Comparison of ENCODE assay signal across 17 mouse cellular contexts in genomic region chr14:75902013-75902412, GRCm38 (mm10). TPM values are rescaled to one million over a fixed set of nuclear protein-coding genes. Genes with fewer than 3 reads are reported as not detected.
A peak's percentile ranks its signal among the peaks of the same experiment; 100 is the strongest.
DNase-seq lines count a peak whose midpoint lies in the region; ATAC-seq and TF ChIP-seq lines count a peak whose summit lies in the region.
"Had no signal": no experiment of that assay in that cellular context is flagged by ENCODE, and none has a peak within 500 bp of the region (broad histone marks: within the 10 kb centered on the region; RNA-seq: fewer than 3 reads in every experiment).

No protein-coding gene starts in this region.

- TF ChIP-seq POLR2A in embryonic fibroblast, embryonic 13.5 days (IDR thresholded peaks at IDR 0.05; ENCODE audit: low read depth, low read length) = no peak

- H3K4me1 ChIP-seq in embryonic facial prominence, embryonic 11.5 days (ENCODE audit: control insufficient read depth, insufficient read depth, low read length) = no peaks in the 10 kb centered on the region
- H3K4me1 ChIP-seq in embryonic facial prominence, embryonic 10.5 days = peaks cover 20% of the 10 kb centered on the region
- H3K4me1 ChIP-seq in kidney, embryonic 16.5 days (ENCODE audit: insufficient read depth, low read length) = peaks cover 10% of the 10 kb centered on the region; the same call in 1 of the 2 replicates
- H3K4me1 ChIP-seq in embryonic fibroblast, embryonic 13.5 days (ENCODE audit: control insufficient read depth, insufficient read depth, low read length) = peaks cover 6% of the 10 kb centered on the region
- H3K4me1 ChIP-seq in midbrain, embryonic 15.5 days = peaks cover 17% of the 10 kb centered on the region

- peak; percentile 25 for DNase-seq in embryonic facial prominence, embryonic 11.5 days (ENCODE audit: low spot score)
- DNase-seq in embryonic facial prominence, embryonic 10.5 days (ENCODE audit: low spot score) = no peak
- DNase-seq in kidney, adult 9 months = no peak
- DNase-seq in urinary bladder, adult 2 months (ENCODE audit: low spot score) = no peak
- no peak for DNase-seq in testis, postnatal 14 days (ENCODE audit: low spot score)
- DNase-seq: cerebellum, adult 11 months; cerebellum, postnatal 25 days; gastrocnemius, postnatal 10 days; kidney, postnatal 25 days; layer of hippocampus, postnatal 36 days; left cerebral cortex, postnatal 4 days; lung, postnatal 14 days had no signal

- H3K4me2 ChIP-seq in embryonic facial prominence, embryonic 11.5 days (ENCODE audit: low read depth, low read length) = no peak overlapping the region
- H3K4me2 ChIP-seq in kidney, embryonic 16.5 days (replicated peaks; ENCODE audit: low read depth, low read length) = no peak overlapping the region
- no peak overlapping the region for H3K4me2 ChIP-seq in midbrain, embryonic 15.5 days
- H3K4me2 ChIP-seq: neural tube, embryonic 13.5 days had no signal

- H3K27ac ChIP-seq in embryonic facial prominence, embryonic 11.5 days (replicated peaks; ENCODE audit: low read depth, low read length) = no peak overlapping the region
- no peak overlapping the region for H3K27ac ChIP-seq in embryonic facial prominence, embryonic 10.5 days (replicated peaks)
- H3K27ac ChIP-seq in kidney, embryonic 16.5 days (ENCODE audit: low read length) = peak overlapping the region; percentile 35; the same call in 1 of the 2 replicates
- peak overlapping the region; percentile 39; the same call in 1 of the 2 replicates for H3K27ac ChIP-seq in embryonic fibroblast, embryonic 13.5 days (ENCODE audit: insufficient read depth, low read length)
- H3K27ac ChIP-seq in midbrain, embryonic 15.5 days = peak overlapping the region; percentile 71
- H3K27ac ChIP-seq: neural tube, embryonic 13.5 days had no signal

- peaks cover 2% of the 10 kb centered on the region; the same call in 1 of the 2 replicates for H3K36me3 ChIP-seq in embryonic facial prominence, embryonic 11.5 days (replicated peaks; ENCODE audit: control insufficient read depth, insufficient read depth, low read depth, low read length)
- H3K36me3 ChIP-seq in embryonic facial prominence, embryonic 10.5 days (replicated peaks) = peaks cover 46% of the 10 kb centered on the region
- H3K36me3 ChIP-seq in kidney, embryonic 16.5 days (ENCODE audit: insufficient read depth, low read length) = peaks cover 17% of the 10 kb centered on the region
- H3K36me3 ChIP-seq in midbrain, embryonic 15.5 days (replicated peaks) = no peaks in the 10 kb centered on the region

- ATAC-seq in embryonic facial prominence, embryonic 11.5 days (replicated peaks; ENCODE audit: insufficient number of reproducible peaks, low FRiP score, low TSS enrichment, low read depth) = no peak
- no peak for ATAC-seq in kidney, embryonic 16.5 days (ENCODE audit: low FRiP score, low TSS enrichment)
- ATAC-seq in midbrain, embryonic 15.5 days (replicated peaks) = no peak
- ATAC-seq: forebrain, embryonic 16.5 days had no signal

- TF ChIP-seq CTCF in embryonic fibroblast, embryonic 13.5 days (IDR thresholded peaks at IDR 0.05; ENCODE audit: borderline replicate concordance, insufficient read depth, low read length) = no peak

- 82% methylated on average over 2 of the region's 2 CpGs for WGBS in embryonic facial prominence, embryonic 11.5 days
- WGBS in embryonic facial prominence, embryonic 10.5 days = 83% methylated on average over 2 of the region's 2 CpGs
- WGBS in kidney, embryonic 16.5 days = 55% methylated on average over 2 of the region's 2 CpGs
- WGBS in midbrain, embryonic 15.5 days = 69% methylated on average over 2 of the region's 2 CpGs

- H3K9ac ChIP-seq in embryonic facial prominence, embryonic 11.5 days (replicated peaks; ENCODE audit: low read length) = no peak overlapping the region
- no peak overlapping the region for H3K9ac ChIP-seq in kidney, embryonic 16.5 days (replicated peaks; ENCODE audit: low read length)
- H3K9ac ChIP-seq in midbrain, embryonic 15.5 days = no peak overlapping the region
- H3K9ac ChIP-seq: neural tube, embryonic 13.5 days had no signal

- no peaks in the 10 kb centered on the region for H3K27me3 ChIP-seq in embryonic facial prominence, embryonic 11.5 days (ENCODE audit: control insufficient read depth, insufficient read depth, low read length)
- H3K27me3 ChIP-seq in embryonic facial prominence, embryonic 10.5 days (replicated peaks; ENCODE audit: low read depth, poor library complexity, severe bottlenecking) = no peaks in the 10 kb centered on the region
- no peaks in the 10 kb centered on the region for H3K27me3 ChIP-seq in kidney, embryonic 16.5 days (ENCODE audit: insufficient read depth, low read length)
- H3K27me3 ChIP-seq in midbrain, embryonic 15.5 days (replicated peaks) = no peaks in the 10 kb centered on the region
- H3K27me3 ChIP-seq: neural tube, embryonic 13.5 days had no signal

- H3K9me3 ChIP-seq in embryonic facial prominence, embryonic 11.5 days (replicated peaks; ENCODE audit: control insufficient read depth, low read length) = no peaks in the 10 kb centered on the region
- H3K9me3 ChIP-seq in embryonic facial prominence, embryonic 10.5 days = no peaks in the 10 kb centered on the region
- H3K9me3 ChIP-seq in kidney, embryonic 16.5 days (ENCODE audit: low read length) = no peaks in the 10 kb centered on the region
- H3K9me3 ChIP-seq in midbrain, embryonic 15.5 days = no peaks in the 10 kb centered on the region
- H3K9me3 ChIP-seq: neural tube, embryonic 13.5 days had no signal

- H3K4me3 ChIP-seq in embryonic facial prominence, embryonic 11.5 days (ENCODE audit: low read depth, low read length) = no peak overlapping the region
- H3K4me3 ChIP-seq in embryonic facial prominence, embryonic 10.5 days = no peak overlapping the region
- H3K4me3 ChIP-seq in kidney, embryonic 16.5 days (ENCODE audit: low read length) = no peak overlapping the region
- no peak overlapping the region for H3K4me3 ChIP-seq in embryonic fibroblast, embryonic 13.5 days (ENCODE audit: insufficient read depth, low read length)
- H3K4me3 ChIP-seq in midbrain, embryonic 15.5 days = no peak overlapping the region
- H3K4me3 ChIP-seq: neural tube, embryonic 13.5 days had no signal

RNA-seq across cellular contexts. Expression of gene Kctd4, which starts 52.8 kb away (rescaled TPM):
- polyA plus RNA-seq in embryonic facial prominence, embryonic 11.5 days (2014; fragmentation: Nextera tagmentation; extraction: Ambion mirVana) = 0.34 and 0.38 TPM in 2 replicates
- polyA plus RNA-seq in embryonic facial prominence, embryonic 10.5 days (2016; fragmentation: Nextera tagmentation; extraction: Ambion mirVana) = 0.67 and 0.84 TPM in 2 replicates
- 0.27 and 0.41 TPM in 2 replicates for polyA plus RNA-seq in kidney, embryonic 16.5 days (2015; fragmentation: Nextera tagmentation; extraction: Ambion mirVana)
- 0.12 TPM in 1 of 2 replicates, not detected in the other for polyA plus RNA-seq in embryonic fibroblast, embryonic 13.5 days (2011; ENCODE audit: insufficient read length, low read depth, missing spikeins)
- 7.9 and 8.4 TPM in 2 replicates for polyA plus RNA-seq in midbrain, embryonic 15.5 days (2015; fragmentation: Nextera tagmentation; extraction: Ambion mirVana)
- not detected in 2 replicates for polyA plus RNA-seq in urinary bladder, adult 2 months (2012; rRNA removed)

RNA-seq across cellular contexts. Expression of gene Tpt1, which starts 57.1 kb away (rescaled TPM):
- polyA plus RNA-seq in embryonic facial prominence, embryonic 11.5 days (2014; fragmentation: Nextera tagmentation; extraction: Ambion mirVana) = 1,068 and 1,141 TPM in 2 replicates
- polyA plus RNA-seq in embryonic facial prominence, embryonic 10.5 days (2016; fragmentation: Nextera tagmentation; extraction: Ambion mirVana) = 832 and 862 TPM in 2 replicates
- polyA plus RNA-seq in kidney, embryonic 16.5 days (2015; fragmentation: Nextera tagmentation; extraction: Ambion mirVana) = 868 and 911 TPM in 2 replicates
- 3,843 and 4,417 TPM in 2 replicates for polyA plus RNA-seq in embryonic fibroblast, embryonic 13.5 days (2011; ENCODE audit: insufficient read length, low read depth, missing spikeins)
- 613 and 619 TPM in 2 replicates for polyA plus RNA-seq in midbrain, embryonic 15.5 days (2015; fragmentation: Nextera tagmentation; extraction: Ambion mirVana)
- 2,550 and 3,005 TPM in 2 replicates for polyA plus RNA-seq in urinary bladder, adult 2 months (2012; rRNA removed)

Comparison
In these comparisons a context has a peak if more than half of its experiments do, and no peak if none do; other contexts are left out.
1. H3K27ac ChIP-seq: peak in kidney, embryonic 16.5 days (single experiment), embryonic fibroblast, embryonic 13.5 days (single experiment) and midbrain, embryonic 15.5 days (single experiment); none in embryonic facial prominence, embryonic 11.5 days (single experiment) and embryonic facial prominence, embryonic 10.5 days (single experiment).